Mouse (Mus musculus) adipocyte (in vitro differentiated cells): Measurements from ENCODE around the gene Marveld1.
A peak's percentile ranks its signal among the peaks of the same experiment; 100 is the strongest.

Experiments used
- DNase-seq: peaks from one replicate; pipeline ENCODE4 v3.0.0-alpha.2; 2016; ENCODE audit warnings: low spot score

Gene Marveld1

DNA sequence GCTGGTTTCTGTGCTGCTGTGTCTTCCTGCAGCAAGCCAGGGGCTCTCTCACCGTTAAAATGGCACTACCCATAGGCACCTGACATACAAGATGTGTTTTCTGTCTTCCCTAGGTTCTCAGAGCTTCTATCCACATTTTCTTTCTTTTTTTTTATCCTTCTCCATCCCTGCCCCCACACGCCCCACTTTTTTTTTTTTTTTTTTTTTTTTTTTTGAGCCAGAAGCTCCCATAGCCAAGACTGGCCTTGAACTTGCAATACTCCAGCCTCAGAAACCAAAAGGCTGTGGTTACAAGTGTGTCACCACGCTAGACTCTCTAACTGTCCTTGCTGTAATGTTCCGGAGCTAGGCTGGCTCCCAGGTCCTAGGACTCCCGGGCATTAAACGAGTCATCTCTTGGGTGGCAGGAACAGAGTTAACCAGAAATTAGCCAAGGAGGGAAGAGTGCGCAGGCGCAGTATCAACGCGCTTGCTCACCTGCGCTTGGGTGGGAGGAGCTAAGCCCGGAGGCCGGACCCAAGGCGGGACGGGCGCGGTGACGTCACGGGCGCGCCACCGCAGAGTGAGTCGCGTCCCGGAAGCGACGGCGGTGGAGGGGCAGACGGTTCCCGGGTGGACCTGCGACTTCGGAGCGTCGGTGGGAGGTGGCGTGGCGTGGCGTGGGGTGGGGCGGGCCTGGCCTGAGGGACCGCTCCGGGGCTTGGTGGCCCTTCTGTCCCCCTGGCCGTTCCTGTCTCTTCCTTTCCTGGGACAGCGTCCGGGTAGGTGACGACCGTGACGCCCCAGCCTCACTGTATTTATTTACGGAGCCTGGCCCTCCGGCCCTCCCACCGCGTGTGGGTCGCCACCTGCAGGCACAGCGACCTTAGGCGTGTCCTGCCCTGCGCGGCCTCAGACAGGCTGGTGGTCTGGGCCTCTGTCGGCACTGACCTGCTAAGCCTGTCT lies 23.1 kb downstream of the Marveld1 start:
- peak; percentile 91 for DNase-seq

DNA sequence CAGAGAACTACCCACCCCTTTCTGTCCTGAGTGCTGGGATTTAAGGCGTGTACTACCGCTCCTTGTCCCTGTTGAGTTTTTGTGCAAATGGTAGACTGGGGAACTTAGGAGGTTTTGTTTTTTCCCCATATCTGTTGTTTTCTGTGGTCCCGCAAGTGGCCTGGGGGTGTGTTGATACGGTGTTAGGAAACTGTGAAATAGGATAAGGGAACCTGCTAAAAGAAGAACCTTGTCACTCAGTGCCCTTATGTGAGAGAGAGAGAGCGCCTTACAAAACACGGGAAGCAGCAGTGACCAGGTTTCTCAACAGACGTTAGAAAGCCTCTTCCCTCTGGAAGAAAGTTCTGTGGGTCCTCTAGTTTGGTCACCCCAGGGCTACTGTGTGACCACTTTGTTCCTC lies 29.6 kb downstream of the Marveld1 start:
- DNase-seq: no peak

DNA sequence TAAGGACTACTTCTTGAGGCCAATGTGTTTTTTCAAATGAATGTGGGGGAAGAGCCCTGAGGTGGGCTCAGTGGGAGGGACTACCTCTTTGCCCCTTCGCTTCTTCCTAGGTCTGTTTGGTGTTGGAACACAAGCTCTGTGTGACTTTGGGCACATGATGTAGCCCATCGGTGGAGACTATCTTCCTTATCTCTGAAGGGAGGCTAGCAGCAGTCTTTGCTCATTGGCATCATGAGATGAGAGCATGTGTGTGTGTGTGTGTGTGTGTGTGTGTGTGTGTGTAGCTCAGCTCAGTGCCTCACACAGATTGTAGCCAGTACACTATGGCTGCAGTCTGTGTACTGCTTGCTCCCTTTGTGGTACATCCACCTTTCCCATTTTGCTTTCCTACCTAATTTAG lies 30.3 kb downstream of the Marveld1 start:
- no peak for DNase-seq

DNA sequence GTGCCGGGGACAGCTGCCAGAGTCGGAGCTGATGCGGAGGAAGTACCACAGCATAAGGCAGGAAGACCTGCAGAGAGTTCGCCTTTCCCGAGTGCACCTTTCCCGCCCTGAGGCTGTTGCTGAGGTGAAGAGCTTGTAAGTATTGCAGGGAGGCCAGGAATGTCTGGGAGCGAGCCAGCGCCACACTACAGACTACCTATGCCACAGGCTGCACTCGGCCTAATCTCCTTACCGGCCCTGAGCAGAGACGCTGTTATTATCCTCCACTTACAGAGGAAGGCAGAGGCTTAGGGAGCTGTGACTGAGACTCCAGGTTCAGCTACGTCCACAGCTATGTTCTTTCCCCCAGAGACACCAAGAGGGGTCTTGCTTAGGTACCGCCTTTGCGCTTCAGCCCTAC lies 32.2 kb downstream of the Marveld1 start:
- no peak for DNase-seq

DNA sequence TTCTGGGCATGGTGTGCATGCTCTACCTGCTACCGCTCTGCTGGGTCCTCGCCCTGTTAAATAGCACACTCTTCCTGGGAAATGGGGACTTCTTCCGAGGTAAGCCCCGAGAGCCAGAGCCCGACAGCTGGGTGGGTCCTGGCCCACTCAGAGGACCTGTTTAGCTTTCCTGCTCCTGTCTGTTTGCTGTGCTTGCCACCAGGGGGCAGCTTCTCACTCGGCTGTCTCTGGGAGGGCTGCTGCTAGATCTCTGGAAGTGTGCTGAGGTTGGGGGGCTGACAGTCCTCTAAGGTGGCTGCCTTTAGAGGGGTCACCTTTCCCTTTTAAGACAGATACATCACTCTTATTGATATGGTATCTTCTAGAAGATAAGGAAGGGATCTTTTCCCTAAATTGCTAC lies 35.5 kb downstream of the Marveld1 start:
- DNase-seq: no peak

DNA sequence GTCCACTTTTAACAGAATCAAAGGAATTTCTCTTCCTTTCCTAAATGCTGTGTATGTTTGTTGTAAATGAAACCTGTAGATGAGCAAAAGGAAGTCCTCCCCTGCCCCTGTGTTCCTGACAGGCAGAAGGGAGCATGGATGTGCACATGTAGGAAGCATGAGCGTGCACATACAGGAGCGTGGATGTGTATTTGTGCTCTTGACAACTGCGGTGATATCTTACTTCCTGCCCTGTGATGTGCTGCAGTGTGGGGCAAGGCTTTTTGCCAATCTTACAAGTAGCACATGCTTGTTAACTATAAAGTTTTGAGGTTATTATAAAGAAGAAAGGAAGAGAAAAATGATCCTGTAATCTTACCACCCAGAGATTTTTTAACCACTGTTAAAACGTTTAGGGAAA lies 42.5 kb downstream of the Marveld1 start:
- no peak for DNase-seq

DNA sequence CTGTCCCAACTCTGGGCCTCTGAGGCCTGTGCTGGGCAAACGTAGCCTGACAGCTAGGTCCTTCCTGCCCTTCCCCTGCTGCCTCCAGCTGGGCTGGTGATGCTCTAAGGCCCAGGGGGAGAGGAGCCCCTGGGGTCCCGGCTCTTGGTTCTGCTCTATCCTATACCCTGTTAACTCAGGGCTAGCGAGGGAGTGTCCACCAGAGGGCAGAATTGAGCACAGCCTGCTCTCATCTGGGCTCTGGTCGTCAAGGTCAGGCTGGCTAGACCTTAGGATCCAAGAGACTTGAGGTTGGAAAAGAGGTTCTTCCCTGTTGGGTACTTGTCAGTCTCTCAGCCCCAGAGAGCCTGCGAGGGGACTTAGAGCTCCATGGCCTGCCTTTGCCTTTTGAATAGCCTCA lies 43.3 kb downstream of the Marveld1 start:
- peak; percentile 77 for DNase-seq

DNA sequence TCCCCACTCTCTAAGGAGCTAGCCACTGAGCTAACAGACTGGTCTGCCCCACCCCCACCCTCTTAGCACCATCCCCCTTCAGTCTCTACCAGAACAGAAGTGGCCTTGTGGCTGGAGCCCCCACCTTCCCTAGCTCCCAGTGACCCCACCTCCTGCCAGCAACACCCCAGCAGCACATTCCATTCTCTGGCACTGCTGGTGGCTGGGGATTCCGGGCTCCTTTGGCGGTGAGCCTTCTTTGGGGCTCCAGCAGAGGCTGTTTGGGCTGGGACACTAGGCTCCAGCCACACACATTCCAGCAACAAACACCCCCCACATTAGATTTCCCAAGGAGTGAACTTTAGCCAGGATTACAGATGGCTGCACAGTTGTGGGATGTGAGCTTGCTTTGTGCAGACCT lies 46.1 kb downstream of the Marveld1 start:
- DNase-seq: peak; percentile 35

DNA sequence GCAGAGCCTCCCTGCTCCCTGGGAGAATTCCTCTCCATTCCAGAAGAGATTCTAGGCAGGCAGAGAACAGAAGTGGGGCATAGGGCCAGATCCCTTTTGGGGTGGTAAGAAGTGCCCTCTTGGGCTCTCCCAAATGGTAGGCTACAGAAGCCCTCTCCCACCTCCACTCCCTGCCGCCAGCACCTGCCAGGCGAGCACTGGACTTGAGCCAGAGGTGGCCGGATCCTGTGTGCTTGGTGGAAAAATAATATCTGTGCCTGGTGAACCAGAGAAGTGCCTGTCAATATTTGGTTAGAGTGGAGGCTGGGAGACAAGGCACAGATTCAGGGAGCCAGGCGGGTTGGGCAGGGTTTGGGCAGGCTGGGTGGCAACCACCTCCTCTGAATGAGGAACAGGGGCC lies 49.2 kb downstream of the Marveld1 start:
- DNase-seq: no peak

DNA sequence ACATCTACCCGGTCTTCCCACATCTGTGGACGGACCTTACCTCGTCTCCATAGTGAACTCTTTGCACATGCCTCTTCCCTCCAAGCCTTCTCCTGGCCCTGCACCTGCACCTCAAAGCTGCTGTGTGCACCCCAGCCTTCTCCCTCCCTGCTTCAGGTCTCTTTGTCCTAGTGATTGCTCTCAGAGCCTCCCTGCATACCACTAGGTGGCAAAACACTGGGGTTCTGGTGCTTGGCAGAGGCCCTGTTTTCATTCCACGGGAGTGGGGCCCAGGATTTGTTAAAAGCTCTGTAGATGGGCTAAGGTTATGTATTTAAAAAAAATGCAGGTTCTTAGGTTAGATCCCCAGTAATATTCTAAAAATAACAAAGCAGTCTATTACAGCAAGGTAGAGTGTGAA lies 49.9 kb downstream of the Marveld1 start:
- no peak for DNase-seq

DNA sequence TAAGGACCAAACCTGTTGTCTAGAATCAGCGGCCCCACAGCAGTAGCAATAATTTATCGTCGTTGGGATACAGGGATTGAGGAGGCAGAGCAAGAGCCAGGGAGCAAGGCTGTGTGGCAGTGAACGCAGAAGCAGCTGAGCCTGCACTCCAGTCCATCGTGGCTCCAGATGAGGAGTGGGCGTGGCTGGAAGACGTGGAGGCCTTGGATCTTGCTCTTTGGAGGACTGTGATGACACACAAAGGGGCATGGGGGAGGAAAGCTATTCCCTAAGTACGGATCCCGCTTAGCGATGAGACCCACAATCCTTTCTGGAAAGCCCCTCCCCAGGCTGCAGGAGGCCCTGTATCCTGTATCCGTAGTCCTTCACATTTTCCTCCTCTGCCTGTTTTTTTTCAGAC lies 50.8 kb downstream of the Marveld1 start:
- no peak for DNase-seq
